Mouse (Mus musculus): Measurements from ENCODE around the gene Pip4p1. TPM values are rescaled to one million over a fixed set of nuclear protein-coding genes. Genes with fewer than 3 reads are reported as not detected.

Pip4p1 gene
- polyA plus RNA-seq, 1 experiment, result 82.0 TPM

GRCm38 (mm10) chr14:50892541-50893459 is 37.9 kb downstream of the Pip4p1 start:
- no peaks in the 10 kb centered on the region for H3K36me3 ChIP-seq (replicated peaks; ENCODE audit: low read length)
- H3K27me3 ChIP-seq (replicated peaks), result peaks cover 34% of the 10 kb centered on the region
- 0 out of 2 replicates have a peak, but pooled peaks cover 2% of the 10 kb centered on the region for H3K9me3 ChIP-seq
- no peak overlapping the region for H3K4me3 ChIP-seq (replicated peaks)
- H3K4me1 ChIP-seq, result peaks cover 25% of the 10 kb centered on the region
- TF ChIP-seq GATA1 (IDR thresholded peaks at IDR 0.05; ENCODE audit: borderline replicate concordance, low read length) (no peak), FLI1 (IDR thresholded peaks at IDR 0.05; ENCODE audit: low read length) (no peak)

- TF ChIP-seq GATA1 (IDR thresholded peaks at IDR 0.05; ENCODE audit: borderline replicate concordance, low read length), result no peak
- no peak for TF ChIP-seq FLI1 (IDR thresholded peaks at IDR 0.05; ENCODE audit: low read length)
- Histone ChIP-seq H3K9me3 (peaks cover 6% of the 10 kb centered on the region; the same call in 1 of the 2 replicates), H3K4me1 (peaks cover 20% of the 10 kb centered on the region), H3K27me3 (replicated peaks) (peaks cover 29% of the 10 kb centered on the region), H3K36me3 (replicated peaks; ENCODE audit: low read length) (no peaks in the 10 kb centered on the region), H3K4me3 (replicated peaks) (no peak overlapping the region)
Observed at GRCm38 (mm10) chr14:50892091-50892490, 38.6 kb downstream of the Pip4p1 start.

DNA sequence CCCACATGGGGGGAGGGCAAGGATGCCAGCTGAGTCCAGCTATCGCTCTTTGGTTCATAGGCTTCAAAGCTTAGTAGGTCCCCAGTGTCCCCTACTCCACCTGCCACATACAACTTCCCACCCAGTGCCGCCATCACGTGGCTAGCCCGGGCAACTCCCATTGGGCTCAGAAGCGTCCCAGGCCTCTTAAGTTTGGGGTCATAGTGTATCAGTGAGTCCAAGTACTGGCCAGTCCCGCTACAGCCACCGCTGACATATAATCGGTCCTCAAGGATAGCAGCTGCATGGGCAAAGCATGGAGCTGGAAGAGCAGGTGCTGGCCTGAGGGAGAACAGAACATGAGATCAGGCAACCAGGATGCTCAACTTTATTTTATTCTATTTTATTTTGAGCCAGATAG is 39.0 kb downstream of the Pip4p1 start:
- H3K4me3 ChIP-seq (replicated peaks), result no peak overlapping the region
- TF ChIP-seq FLI1 (IDR thresholded peaks at IDR 0.05; ENCODE audit: low read length), result no peak
- H3K4me1 ChIP-seq, result peaks cover 15% of the 10 kb centered on the region
- peaks cover 25% of the 10 kb centered on the region for H3K27me3 ChIP-seq (replicated peaks)
- H3K36me3 ChIP-seq (replicated peaks; ENCODE audit: low read length), result no peaks in the 10 kb centered on the region
- H3K9me3 ChIP-seq, result peaks cover 8% of the 10 kb centered on the region; the same call in 1 of the 2 replicates

DNA sequence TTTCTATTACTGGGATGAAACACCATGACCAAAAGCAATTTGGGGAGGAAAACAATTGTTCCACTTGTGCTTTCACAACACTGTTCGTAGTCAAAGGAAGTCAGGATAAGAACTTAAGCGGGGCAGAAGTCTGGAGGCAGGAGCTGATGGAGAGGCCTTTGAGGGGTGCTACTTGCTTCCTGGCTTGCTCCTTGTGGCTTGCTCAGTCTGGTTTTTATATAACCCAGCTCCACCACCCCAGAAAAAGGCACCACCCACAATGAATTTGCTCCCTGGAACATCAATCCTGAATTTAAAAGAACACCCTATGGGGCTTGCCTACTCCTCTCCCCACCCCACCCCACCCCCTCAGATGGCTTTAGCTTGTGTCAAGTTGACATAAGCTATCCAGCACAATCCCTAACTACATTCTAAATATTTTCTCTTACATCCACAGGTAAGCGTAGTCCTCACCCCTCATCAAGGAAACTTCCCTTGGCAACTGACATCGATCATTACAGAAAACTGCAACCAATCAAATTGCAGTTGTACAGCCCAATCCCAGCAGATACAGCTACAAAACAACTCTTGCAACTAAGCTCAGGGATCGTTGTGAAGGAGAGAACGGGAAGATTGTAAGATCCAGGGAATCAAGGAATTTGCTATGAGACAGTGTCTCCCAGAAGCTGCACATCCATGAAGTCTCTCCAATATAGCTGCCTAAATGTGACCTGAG is 54.3 kb downstream of the Pip4p1 start:
- TF ChIP-seq FLI1 (IDR thresholded peaks at IDR 0.05; ENCODE audit: low read length) (no peak), GATA1 (IDR thresholded peaks at IDR 0.05; ENCODE audit: borderline replicate concordance, low read length) (no peak)
- Histone ChIP-seq H3K36me3 (replicated peaks; ENCODE audit: low read length) (no peaks in the 10 kb centered on the region), H3K4me3 (replicated peaks) (no peak overlapping the region), H3K9me3 (no peaks in the 10 kb centered on the region), H3K4me1 (peaks cover 9% of the 10 kb centered on the region), H3K27me3 (replicated peaks) (no peaks in the 10 kb centered on the region)

Other genes with a start within 250 kb of the Pip4p1 start
- gene Olfr747, start 237.7 kb downstream of the Pip4p1 start, polyA plus RNA-seq (2012; ENCODE audit: insufficient read depth, low replicate concordance), result not detected in 2 replicates
- not detected in 2 replicates for gene Olfr748, start 223.5 kb downstream of the Pip4p1 start, polyA plus RNA-seq (2012; ENCODE audit: insufficient read depth, low replicate concordance)
- gene Olfr749, start 185.8 kb downstream of the Pip4p1 start, polyA plus RNA-seq (2012; ENCODE audit: insufficient read depth, low replicate concordance), result not detected in 2 replicates
- 17.7 and 40.8 TPM in 2 replicates for gene Ttc5, start 145.3 kb downstream of the Pip4p1 start, polyA plus RNA-seq (2012; ENCODE audit: insufficient read depth, low replicate concordance)
- not detected in 2 replicates for gene Ccnb1ip1, start 123.1 kb downstream of the Pip4p1 start, polyA plus RNA-seq (2012; ENCODE audit: insufficient read depth, low replicate concordance)
- 3.0 TPM in 1 of 2 replicates, not detected in the other for gene Parp2, start 123.0 kb downstream of the Pip4p1 start, polyA plus RNA-seq (2012; ENCODE audit: insufficient read depth, low replicate concordance)
- gene Tep1, start 60.3 kb downstream of the Pip4p1 start, polyA plus RNA-seq (2012; ENCODE audit: insufficient read depth, low replicate concordance), result 4.3 TPM in 1 of 2 replicates, not detected in the other
- gene Klhl33, start 33.3 kb downstream of the Pip4p1 start, polyA plus RNA-seq (2012; ENCODE audit: insufficient read depth, low replicate concordance), result 0.08 and 0.39 TPM in 2 replicates
- 14.5 and 15.9 TPM in 2 replicates for gene Osgep, start 6.0 kb downstream of the Pip4p1 start, polyA plus RNA-seq (2012; ENCODE audit: insufficient read depth, low replicate concordance)
- 13.9 and 87.6 TPM in 2 replicates for gene Apex1, start 5.9 kb downstream of the Pip4p1 start, polyA plus RNA-seq (2012; ENCODE audit: insufficient read depth, low replicate concordance)
- gene Pnp, start 226 bp upstream of the Pip4p1 start, polyA plus RNA-seq (2012; ENCODE audit: insufficient read depth, low replicate concordance), result 1.4 TPM in 1 of 2 replicates, not detected in the other
- gene Gm49342, start 13.7 kb upstream of the Pip4p1 start, polyA plus RNA-seq (2012; ENCODE audit: insufficient read depth, low replicate concordance), result 1.00 TPM in 1 of 2 replicates, not detected in the other
- gene Pnp2, start 25.1 kb upstream of the Pip4p1 start, polyA plus RNA-seq (2012; ENCODE audit: insufficient read depth, low replicate concordance), result not detected in 2 replicates
- gene Rnase10, start 76.9 kb upstream of the Pip4p1 start, polyA plus RNA-seq (2012; ENCODE audit: insufficient read depth, low replicate concordance), result not detected in 2 replicates
- gene Rnase9, start 111.0 kb upstream of the Pip4p1 start, polyA plus RNA-seq (2012; ENCODE audit: insufficient read depth, low replicate concordance), result not detected in 2 replicates
- gene Rnase11, start 119.3 kb upstream of the Pip4p1 start, polyA plus RNA-seq (2012; ENCODE audit: insufficient read depth, low replicate concordance), result not detected in 2 replicates
- not detected in 2 replicates for gene Rnase12, start 126.8 kb upstream of the Pip4p1 start, polyA plus RNA-seq (2012; ENCODE audit: insufficient read depth, low replicate concordance)
- not detected in 2 replicates for gene Olfr750, start 143.6 kb upstream of the Pip4p1 start, polyA plus RNA-seq (2012; ENCODE audit: insufficient read depth, low replicate concordance)
- 1.6 TPM in 1 of 2 replicates, not detected in the other for gene Rnase4, start 160.2 kb upstream of the Pip4p1 start, polyA plus RNA-seq (2012; ENCODE audit: insufficient read depth, low replicate concordance)
- gene Ang, start 160.3 kb upstream of the Pip4p1 start, polyA plus RNA-seq (2012; ENCODE audit: insufficient read depth, low replicate concordance), result not detected in 2 replicates
- not detected in 2 replicates for gene Eddm3b, start 183.6 kb upstream of the Pip4p1 start, polyA plus RNA-seq (2012; ENCODE audit: insufficient read depth, low replicate concordance)
- gene Rnase6, start 193.1 kb upstream of the Pip4p1 start, polyA plus RNA-seq (2012; ENCODE audit: insufficient read depth, low replicate concordance), result 0.23 TPM in 1 of 2 replicates, not detected in the other
- gene Rnase1, start 215.9 kb upstream of the Pip4p1 start, polyA plus RNA-seq (2012; ENCODE audit: insufficient read depth, low replicate concordance), result not detected in 2 replicates
- gene Rnase2b, start 231.4 kb upstream of the Pip4p1 start, polyA plus RNA-seq (2012; ENCODE audit: insufficient read depth, low replicate concordance), result not detected in 2 replicates